ENCODE assay signal across 10 mouse cellular contexts in the genomic region with DNA sequence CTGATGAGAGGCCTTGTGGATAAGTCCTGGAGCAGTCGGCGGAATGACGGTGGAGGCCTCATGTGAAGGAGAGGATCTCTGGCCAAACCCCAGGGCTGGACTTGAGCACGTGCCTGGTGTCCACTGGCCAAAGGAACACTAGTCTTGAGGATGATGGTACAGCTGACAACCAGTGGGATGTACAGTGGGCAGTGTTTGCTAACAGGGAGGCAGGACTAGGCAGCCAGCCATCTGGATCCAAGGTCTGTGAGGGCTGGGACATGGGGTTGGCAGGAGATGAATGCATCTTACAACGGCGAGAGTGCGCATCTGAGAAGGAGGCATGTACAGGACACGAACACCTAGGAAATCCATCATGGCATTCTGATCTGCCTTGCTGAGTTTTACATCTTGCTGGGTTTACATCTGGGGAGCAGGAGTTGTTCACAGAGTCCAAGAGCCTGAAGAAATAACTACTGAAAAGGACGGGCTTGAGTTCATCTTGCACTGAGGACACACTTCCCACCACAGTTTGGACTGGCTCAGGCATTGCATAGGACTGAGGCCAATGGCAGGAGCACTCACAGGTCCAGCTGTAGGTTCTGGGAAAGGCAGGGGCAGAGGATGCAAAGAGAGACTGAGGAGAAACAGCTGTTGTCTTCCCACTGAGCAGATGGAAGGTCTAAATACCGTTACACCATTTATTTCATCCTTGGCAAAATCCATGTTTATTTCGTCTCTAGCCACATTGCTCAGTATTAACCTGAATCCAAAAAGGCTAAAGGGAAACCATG. TPM values are rescaled to one million over a fixed set of nuclear protein-coding genes. Genes with fewer than 3 reads are reported as not detected.
DNase-seq lines count a peak whose midpoint lies in the region; ATAC-seq lines count a peak whose summit lies in the region.
"Had no signal": no experiment of that assay in that cellular context is flagged by ENCODE, and none has a peak within 500 bp of the region (broad histone marks: within the 10 kb centered on the region; RNA-seq: fewer than 3 reads in every experiment).

No protein-coding gene starts in this region.

- H3K4me2 ChIP-seq in heart, embryonic 11.5 days = no peak overlapping the region

- no peak overlapping the region for H3K4me3 ChIP-seq in heart, embryonic 10.5 days
- H3K4me3 ChIP-seq in heart, embryonic 11.5 days (ENCODE audit: low read depth, low read length) = no peak overlapping the region
- H3K4me3 ChIP-seq: forebrain, embryonic 10.5 days had no signal

- no peaks in the 10 kb centered on the region for H3K9me3 ChIP-seq in heart, embryonic 10.5 days
- H3K9me3 ChIP-seq in heart, embryonic 11.5 days (replicated peaks; ENCODE audit: control insufficient read depth, low read length) = no peaks in the 10 kb centered on the region
- H3K9me3 ChIP-seq: forebrain, embryonic 10.5 days had no signal

- DNase-seq in heart, embryonic 10.5 days (ENCODE audit: low spot score) = no peak
- no peak for DNase-seq in heart, adult 9 months (ENCODE audit: low spot score in 2 of 2)
- DNase-seq in adrenal gland, postnatal 14 days = peak; percentile 80
- peak; percentile 62 for DNase-seq in lung, postnatal 10 days
- no peak for DNase-seq in right cerebral cortex, postnatal 10 days (ENCODE audit: low spot score in 2 of 2)
- no peak for DNase-seq in frontal cortex, postnatal 14 days (ENCODE audit: low spot score in 2 of 2)
- no peak for DNase-seq in frontal cortex, postnatal 25 days (ENCODE audit: low spot score in 2 of 2)

- no peaks in the 10 kb centered on the region for H3K27me3 ChIP-seq in heart, embryonic 10.5 days (ENCODE audit: insufficient read depth, poor library complexity, severe bottlenecking)
- no peaks in the 10 kb centered on the region for H3K27me3 ChIP-seq in heart, embryonic 11.5 days (ENCODE audit: control insufficient read depth, insufficient read depth, low read length)

- peak overlapping the region; percentile 29; the same call in 1 of the 2 replicates for H3K27ac ChIP-seq in heart, embryonic 10.5 days
- H3K27ac ChIP-seq in heart, embryonic 11.5 days (ENCODE audit: low read depth, low read length) = 0 out of 2 replicates have a peak overlapping the region, but pooled peaks have one; percentile 46
- H3K27ac ChIP-seq: forebrain, embryonic 10.5 days had no signal

- 0 out of 2 replicates have a peak, but pooled peaks have one; percentile 29 for ATAC-seq in heart, embryonic 11.5 days (replicated peaks; ENCODE audit: insufficient number of reproducible peaks, low FRiP score, low TSS enrichment)
- ATAC-seq: midbrain, embryonic 16.5 days had no signal

- peaks cover 5% of the 10 kb centered on the region; the same call in 1 of the 2 replicates for H3K36me3 ChIP-seq in heart, embryonic 10.5 days
- H3K36me3 ChIP-seq in heart, embryonic 11.5 days (ENCODE audit: control insufficient read depth, insufficient read depth, low read length) = no peaks in the 10 kb centered on the region
- H3K36me3 ChIP-seq: forebrain, embryonic 10.5 days had no signal

- H3K9ac ChIP-seq in heart, embryonic 11.5 days (ENCODE audit: low read depth, low read length) = no peak overlapping the region

- H3K4me1 ChIP-seq in heart, embryonic 10.5 days = peaks cover 72% of the 10 kb centered on the region
- peaks cover 61% of the 10 kb centered on the region for H3K4me1 ChIP-seq in heart, embryonic 11.5 days (ENCODE audit: control insufficient read depth, insufficient read depth, low read length)

- WGBS in heart, embryonic 10.5 days = 86% methylated on average over 11 of the region's 11 CpGs
- 83% methylated on average over 11 of the region's 11 CpGs for WGBS in heart, embryonic 11.5 days (ENCODE audit: insufficient replicate concordance)

RNA-seq across cellular contexts. Expression of gene Pakap, which starts 32.9 kb away (rescaled TPM):
- 53.0 and 72.5 TPM in 2 replicates for polyA plus RNA-seq in heart, embryonic 10.5 days (2016; fragmentation: Nextera tagmentation; extraction: Ambion mirVana)
- 38.0 and 45.8 TPM in 2 replicates for total RNA-seq in adrenal gland, postnatal 14 days (2021)
- polyA plus RNA-seq in heart, embryonic 11.5 days (2014; fragmentation: Nextera tagmentation; extraction: Ambion mirVana) = 46.0 and 64.7 TPM in 2 replicates

Comparison
In these comparisons a context has a peak if more than half of its experiments do, and no peak if none do; other contexts are left out.
1. DNase-seq: peak in adrenal gland, postnatal 14 days (single experiment) and lung, postnatal 10 days (single experiment); none in heart, embryonic 10.5 days (single experiment), heart, adult 9 months (0 of 2), right cerebral cortex, postnatal 10 days (0 of 2), frontal cortex, postnatal 14 days (0 of 2) and frontal cortex, postnatal 25 days (0 of 2).